Mouse (Mus musculus) effector memory CD4-positive, alpha-beta T cell, adult 7 months (primary cell): Measurements from ENCODE around the gene Gm11627. TPM values are rescaled to one million over a fixed set of nuclear protein-coding genes. Genes with fewer than 3 reads are reported as not detected.

Source experiments
- polyA plus RNA-seq: library from polyadenylated mRNA; unstranded; fragments of 100-300 nt; shearing (Covaris generic); gene quantifications from one replicate; pipeline ENCODE4 v1.2.1, GENCODE M21; 2017

Gm11627 gene
- polyA plus RNA-seq: not detected

DNA sequence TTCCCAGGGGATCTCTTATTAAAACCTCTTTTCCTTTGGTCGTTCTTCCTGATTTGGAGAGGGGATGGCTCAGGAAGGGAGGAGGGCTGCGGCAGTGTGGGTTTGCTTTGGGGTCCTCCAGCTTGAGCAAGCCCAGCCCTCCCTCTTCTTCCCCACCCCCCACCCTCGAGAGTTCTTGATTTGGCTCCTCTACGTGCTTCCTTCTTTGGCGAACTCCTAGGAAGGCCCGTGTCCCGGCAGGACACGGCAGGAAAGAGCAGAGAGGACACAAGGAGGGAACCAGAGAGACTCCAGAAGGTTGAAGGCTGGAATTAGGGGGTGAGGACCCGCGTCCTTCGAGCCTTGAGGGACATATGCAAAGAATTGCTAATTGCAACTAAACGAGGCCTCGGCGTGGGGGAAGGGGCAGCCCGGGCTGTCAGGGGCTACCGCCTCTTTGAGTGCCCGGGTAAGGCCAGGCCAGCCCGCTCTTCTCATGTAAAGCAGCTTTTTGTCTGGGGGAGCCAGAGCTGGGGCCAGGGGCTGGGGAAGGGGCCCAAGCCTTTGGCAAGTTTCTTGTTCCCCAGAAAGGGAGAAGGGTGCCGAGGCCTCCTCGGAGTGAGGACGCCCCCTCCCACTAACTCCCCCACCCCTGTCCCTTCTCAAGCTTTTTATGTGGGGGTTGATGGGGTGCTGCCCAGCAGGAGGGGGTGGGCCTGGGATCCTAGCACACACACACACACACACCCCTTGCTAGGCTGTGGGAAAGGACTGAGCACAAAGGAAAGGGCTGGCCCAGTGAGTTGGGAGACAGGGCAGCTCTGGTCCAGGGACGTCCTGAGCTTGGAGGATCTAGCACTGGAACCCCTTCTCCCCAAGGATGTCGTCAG, at the start of gene Gm11627:
Gene Gm11627 (minus strand): TSS at position 297 of the 869 bp plus-strand sequence.

DNA sequence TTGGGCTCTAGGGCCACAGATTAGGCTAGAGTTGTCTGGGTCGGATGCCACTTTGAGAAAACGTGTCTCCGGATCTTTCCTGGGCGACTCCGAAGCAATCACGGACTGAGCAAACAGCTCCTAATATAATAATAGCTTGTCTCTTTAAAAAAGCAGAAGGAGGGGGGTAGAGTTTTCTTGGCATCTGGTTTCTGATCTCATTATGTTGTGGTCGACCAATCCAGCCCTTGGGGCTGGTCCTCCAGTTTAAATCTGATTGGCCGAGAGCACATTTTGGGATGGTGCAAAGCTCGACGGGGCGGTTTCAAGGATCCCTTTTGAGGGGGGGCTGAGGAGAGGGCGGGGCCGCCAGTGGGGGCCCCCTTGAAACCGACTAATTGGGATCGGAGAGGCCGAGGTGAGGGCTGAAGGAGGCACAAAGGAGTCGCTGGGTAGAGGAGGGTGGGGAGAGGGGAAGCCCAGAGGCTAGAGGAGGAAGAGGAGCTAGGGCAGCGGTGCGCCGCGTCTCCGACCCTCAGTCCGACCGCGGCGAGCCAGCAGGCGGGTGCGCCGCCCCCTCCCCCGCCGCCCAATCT, 24.8 kb upstream of the Gm11627 start, which contains the start of gene Fzd2:
Gene Fzd2 (plus strand): TSS at position 387 of the 575 bp plus-strand sequence.

DNA sequence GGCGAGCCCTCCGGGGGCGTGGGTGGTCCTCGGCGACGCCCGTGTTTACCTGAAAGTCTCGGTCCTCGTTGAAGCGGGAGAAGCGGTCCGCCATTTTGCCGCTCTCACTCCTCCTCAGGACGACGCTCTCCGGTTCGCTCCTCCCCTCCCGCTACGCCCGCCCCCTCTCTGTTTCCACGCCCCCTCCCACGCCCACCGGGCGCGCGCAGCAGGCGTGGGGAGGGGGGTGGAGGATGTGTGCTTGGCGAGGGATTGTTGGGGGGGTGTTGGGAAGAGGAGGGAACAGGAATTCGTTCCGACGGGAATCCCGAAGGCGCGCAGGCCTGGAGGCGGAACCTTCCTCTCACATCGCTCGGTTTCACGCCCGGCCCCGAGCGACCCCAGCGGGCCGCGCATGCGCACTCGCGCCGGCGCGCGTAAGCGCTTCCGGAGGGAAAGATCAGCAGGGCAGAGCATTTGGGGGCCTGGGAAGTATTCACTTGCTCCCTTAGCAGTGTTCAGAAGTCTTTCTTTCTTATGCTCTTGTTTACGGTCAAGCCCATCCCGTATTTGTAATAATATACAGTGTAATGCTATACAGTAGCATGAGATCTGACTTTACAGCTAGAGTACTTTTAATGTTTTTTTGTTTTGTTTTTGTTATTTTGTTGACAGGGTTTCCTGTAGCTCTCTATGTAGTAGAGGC, 23.1 kb downstream of the Gm11627 start, which contains the start of gene Gpatch8:
Gene Gpatch8 (minus strand): TSS at position 362 of the 685 bp plus-strand sequence.

Other genes with a start within 250 kb of the Gm11627 start
- 0.09 TPM for gene Slc4a1, start 213.3 kb downstream of the Gm11627 start, polyA plus RNA-seq
- 4.2 TPM for gene Rundc3a, start 186.1 kb downstream of the Gm11627 start, polyA plus RNA-seq
- 46.6 TPM for gene Slc25a39, start 171.5 kb downstream of the Gm11627 start, polyA plus RNA-seq
- 28.8 TPM for gene Grn, start 149.1 kb downstream of the Gm11627 start, polyA plus RNA-seq
- not detected for gene Fam171a2, start 131.8 kb downstream of the Gm11627 start, polyA plus RNA-seq
- gene Itga2b, start 109.3 kb downstream of the Gm11627 start, polyA plus RNA-seq: 2.1 TPM
- gene Gpatch8, start 23.1 kb downstream of the Gm11627 start, polyA plus RNA-seq: 61.6 TPM
- gene Fzd2, start 24.9 kb upstream of the Gm11627 start, polyA plus RNA-seq: not detected
- not detected for gene Meioc, start 84.3 kb upstream of the Gm11627 start, polyA plus RNA-seq
- 34.4 TPM for gene Ccdc43, start 118.3 kb upstream of the Gm11627 start, polyA plus RNA-seq
- 0.20 TPM for gene Adam11, start 182.0 kb upstream of the Gm11627 start, polyA plus RNA-seq
- gene Gjc1, start 240.2 kb upstream of the Gm11627 start, polyA plus RNA-seq: 0.20 TPM